1 mouse cellular context compared by ENCODE assay signal in the genomic region with DNA sequence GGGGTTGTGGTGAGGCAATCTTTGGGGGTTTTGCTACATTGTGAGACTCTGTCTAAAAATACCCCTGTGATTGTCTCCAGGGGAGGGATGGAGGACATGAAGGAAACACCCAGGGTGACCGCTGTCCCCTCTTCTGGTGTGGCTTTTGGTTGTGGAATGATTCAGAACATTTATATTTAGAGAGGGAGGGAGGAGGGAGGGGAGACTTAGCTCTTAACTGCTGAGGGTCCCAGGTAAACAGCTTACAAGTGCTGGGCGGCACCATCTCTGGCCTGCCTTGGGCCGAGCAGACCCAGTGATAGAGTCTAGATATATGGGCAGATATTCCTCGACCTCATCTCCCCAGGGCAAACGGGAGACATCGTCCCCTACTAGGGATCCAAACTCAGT.
TF ChIP-seq lines count a peak whose summit lies in the region.

No protein-coding gene starts in this region.

TF ChIP-seq in CH12.LX, 34 proteins besides CTCF, POLR2A, EP300 and RAD21:
- TF ChIP-seq USF1 (IDR thresholded peaks at IDR 0.05; ENCODE audit: low read depth, low read length) = no peak
- TF ChIP-seq RCOR1 (conservative IDR thresholded peaks at IDR 0.05; ENCODE audit: low read depth, low read length) = no peak
- TF ChIP-seq MAFK (IDR thresholded peaks at IDR 0.05; ENCODE audit: insufficient replicate concordance, low read length) = 0 out of 2 replicates have a peak, but pooled peaks have one; percentile 47
- peak; percentile 71; the same call in 1 of the 2 replicates for TF ChIP-seq TBP (conservative IDR thresholded peaks at IDR 0.05; ENCODE audit: low read depth, low read length)
- peak; percentile 75 for TF ChIP-seq BHLHE40 (IDR thresholded peaks at IDR 0.05; ENCODE audit: low read depth, low read length)
- TF ChIP-seq NRF1 (IDR thresholded peaks at IDR 0.05; ENCODE audit: low read depth, low read length) = no peak
- peak; percentile 90 for TF ChIP-seq TCF12 (IDR thresholded peaks at IDR 0.05; ENCODE audit: low read depth, low read length)
- TF ChIP-seq ZNF384 (IDR thresholded peaks at IDR 0.05; ENCODE audit: low read depth, low read length) = no peak
- TF ChIP-seq IRF4 (IDR thresholded peaks at IDR 0.05; ENCODE audit: low read depth, low read length) = peak; percentile 96
- TF ChIP-seq ZMIZ1 (IDR thresholded peaks at IDR 0.05; ENCODE audit: low read depth, low read length) = no peak; the same call in none of the 2 replicates
- TF ChIP-seq SIN3A (IDR thresholded peaks at IDR 0.05; ENCODE audit: low read length) = peak; percentile 38; the same call in 1 of the 2 replicates
- TF ChIP-seq GABPA (IDR thresholded peaks at IDR 0.05; ENCODE audit: insufficient replicate concordance, low read depth, low read length) = no peak
- TF ChIP-seq KAT2A (IDR thresholded peaks at IDR 0.05; ENCODE audit: insufficient replicate concordance, low read length) = no peak
- TF ChIP-seq MEF2A (IDR thresholded peaks at IDR 0.05; ENCODE audit: borderline replicate concordance, low read depth, low read length) = peak; percentile 99
- no peak for TF ChIP-seq USF2 (conservative IDR thresholded peaks at IDR 0.05; ENCODE audit: low read depth, low read length)
- 0 out of 2 replicates have a peak, but pooled peaks have one; percentile 66 for TF ChIP-seq UBTF (IDR thresholded peaks at IDR 0.05; ENCODE audit: low read depth, low read length)
- no peak for TF ChIP-seq MXI1 (IDR thresholded peaks at IDR 0.05; ENCODE audit: low read depth, low read length)
- no peak for TF ChIP-seq MYC (IDR thresholded peaks at IDR 0.05; ENCODE audit: low read depth, low read length)
- no peak for TF ChIP-seq PAX5 (IDR thresholded peaks at IDR 0.05; ENCODE audit: low read length)
- no peak; the same call in 1 of the 2 replicates for TF ChIP-seq POLR2AphosphoS2 (IDR thresholded peaks at IDR 0.05; ENCODE audit: low read depth, low read length)
- TF ChIP-seq ZKSCAN1 (IDR thresholded peaks at IDR 0.05; ENCODE audit: borderline replicate concordance, low read depth, low read length) = no peak
- TF ChIP-seq ELF1 (IDR thresholded peaks at IDR 0.05; ENCODE audit: low read depth, low read length) = 0 out of 2 replicates have a peak, but pooled peaks have one; percentile 2
- TF ChIP-seq E2F4 (IDR thresholded peaks at IDR 0.05; ENCODE audit: insufficient replicate concordance, low read depth, low read length) = no peak
- TF ChIP-seq CHD2 (IDR thresholded peaks at IDR 0.05; ENCODE audit: low read length) = peak; percentile 66; the same call in 1 of the 2 replicates
- no peak for TF ChIP-seq CHD1 (IDR thresholded peaks at IDR 0.05; ENCODE audit: low read depth, low read length)
- peak; percentile 62 for TF ChIP-seq JUND (conservative IDR thresholded peaks at IDR 0.05; ENCODE audit: low read depth, low read length)
- no peak for TF ChIP-seq HCFC1 (IDR thresholded peaks at IDR 0.05; ENCODE audit: low read depth, low read length)
- no peak for TF ChIP-seq MAX (IDR thresholded peaks at IDR 0.05; ENCODE audit: low read length)
- peak; percentile 91 for TF ChIP-seq ETS1 (conservative IDR thresholded peaks at IDR 0.05; ENCODE audit: low read depth, low read length)
- peak; percentile 54 for TF ChIP-seq JUN (IDR thresholded peaks at IDR 0.05; ENCODE audit: insufficient read depth, low read depth, low read length)
- TF ChIP-seq MAZ (IDR thresholded peaks at IDR 0.05; ENCODE audit: low read depth, low read length) = peak; percentile 97
- TF ChIP-seq NELFE (IDR thresholded peaks at IDR 0.05; ENCODE audit: low read depth, low read length) = peak; percentile 40; the same call in 1 of the 2 replicates
- TF ChIP-seq ZC3H11A (IDR thresholded peaks at IDR 0.05; ENCODE audit: low read depth, low read length) = no peak
- no peak for TF ChIP-seq SMC3 (IDR thresholded peaks at IDR 0.05; ENCODE audit: low read depth, low read length)
